Mouse (Mus musculus): ENCODE data around the gene Fgf13. TPM values are rescaled to one million over a fixed set of nuclear protein-coding genes. Genes with fewer than 3 reads are reported as not detected.

The Fgf13 gene
- polyA plus RNA-seq, 1 experiment: 2.2 TPM

DNA sequence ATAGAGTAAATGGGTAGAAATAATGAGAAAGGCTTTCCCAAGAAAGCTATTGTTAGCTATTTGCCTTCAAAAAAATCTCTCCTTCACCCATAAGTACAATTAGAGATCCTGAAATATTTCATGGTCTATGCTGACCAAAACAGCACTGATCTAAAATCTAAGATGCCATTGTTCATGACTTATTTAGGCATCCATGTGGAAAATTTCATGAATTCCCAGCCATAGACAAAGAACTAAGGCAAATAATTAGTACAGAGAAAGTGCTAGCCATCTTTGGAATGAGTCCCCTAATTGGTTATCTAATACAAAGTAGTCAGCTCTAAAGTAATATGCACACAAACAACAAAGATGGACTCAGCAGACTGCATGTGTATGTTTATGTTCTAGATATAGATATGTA, 366.7 kb downstream of the Fgf13 start:
- no peak overlapping the region for H3K4me3 ChIP-seq (ENCODE audit: insufficient read depth, low read length)
- H3K4me1 ChIP-seq (ENCODE audit: control insufficient read depth, insufficient read depth, low read length): no peaks in the 10 kb centered on the region
- no peak for TF ChIP-seq CTCF (IDR thresholded peaks at IDR 0.05; ENCODE audit: low read depth, low read length)
- TF ChIP-seq POLR2A (IDR thresholded peaks at IDR 0.05; ENCODE audit: borderline replicate concordance, low read depth, low read length): no peak
- H3K27ac ChIP-seq (ENCODE audit: insufficient read depth, low read depth, low read length): no peak overlapping the region

- no peak overlapping the region for H3K27ac ChIP-seq (ENCODE audit: insufficient read depth, low read depth, low read length)
- no peaks in the 10 kb centered on the region for H3K4me1 ChIP-seq (ENCODE audit: control insufficient read depth, insufficient read depth, low read length)
- no peak overlapping the region for H3K4me3 ChIP-seq (ENCODE audit: insufficient read depth, low read length)
- TF ChIP-seq CTCF (IDR thresholded peaks at IDR 0.05; ENCODE audit: low read depth, low read length): no peak
- no peak for TF ChIP-seq POLR2A (IDR thresholded peaks at IDR 0.05; ENCODE audit: borderline replicate concordance, low read depth, low read length)
These were observed 373.7 kb downstream of the Fgf13 start for GRCm38 (mm10) chrX:59194149-59194548.

DNA sequence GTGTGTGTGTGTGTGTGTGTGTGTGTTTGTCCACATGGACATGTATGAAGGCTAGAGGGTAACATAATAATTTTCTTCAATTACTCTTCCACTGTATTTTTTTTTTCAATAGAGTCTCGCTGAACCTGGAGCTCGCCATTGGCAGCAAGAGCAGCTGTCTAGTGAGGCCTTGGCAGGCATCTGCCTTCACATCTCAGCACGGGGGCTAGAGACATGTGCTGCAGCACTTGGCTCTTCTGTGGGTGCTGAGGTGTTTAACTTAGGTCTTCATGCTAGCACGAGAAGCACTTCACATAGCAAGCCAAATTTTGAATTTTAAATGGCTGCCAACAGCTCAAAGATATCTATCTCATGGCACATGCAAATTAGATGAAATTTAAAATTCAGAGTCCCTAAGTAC, 380.9 kb downstream of the Fgf13 start:
- Histone ChIP-seq H3K27ac (ENCODE audit: insufficient read depth, low read depth, low read length) (no peak overlapping the region), H3K4me1 (ENCODE audit: control insufficient read depth, insufficient read depth, low read length) (no peaks in the 10 kb centered on the region), H3K4me3 (ENCODE audit: insufficient read depth, low read length) (no peak overlapping the region)
- TF ChIP-seq CTCF (IDR thresholded peaks at IDR 0.05; ENCODE audit: low read depth, low read length): no peak
- no peak for TF ChIP-seq POLR2A (IDR thresholded peaks at IDR 0.05; ENCODE audit: borderline replicate concordance, low read depth, low read length)

DNA sequence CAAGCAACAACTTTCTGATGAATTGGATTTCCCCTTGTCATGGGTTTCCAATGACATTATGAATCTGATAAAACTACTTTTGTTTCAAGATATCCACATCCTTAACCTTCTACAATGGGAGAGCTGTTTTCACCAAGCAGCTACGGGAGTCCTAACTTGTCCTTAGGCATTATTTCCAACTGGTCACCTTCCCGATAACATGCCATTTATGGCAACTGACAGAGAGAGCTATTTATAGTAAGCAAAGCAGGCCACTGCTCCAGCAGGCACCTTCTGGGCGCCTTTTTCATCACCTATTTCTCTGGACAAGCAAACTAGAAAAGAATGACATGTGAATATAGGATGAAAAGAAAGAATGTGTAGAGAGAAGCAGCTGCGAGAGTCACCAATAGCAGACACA, 385.5 kb downstream of the Fgf13 start:
- Histone ChIP-seq H3K27ac (ENCODE audit: insufficient read depth, low read depth, low read length) (no peak overlapping the region), H3K4me3 (ENCODE audit: insufficient read depth, low read length) (no peak overlapping the region), H3K4me1 (ENCODE audit: control insufficient read depth, insufficient read depth, low read length) (peaks cover 6% of the 10 kb centered on the region)
- TF ChIP-seq POLR2A (IDR thresholded peaks at IDR 0.05; ENCODE audit: borderline replicate concordance, low read depth, low read length): no peak
- TF ChIP-seq CTCF (IDR thresholded peaks at IDR 0.05; ENCODE audit: low read depth, low read length): no peak

GRCm38 (mm10) chrX:59179627-59180026, 388.2 kb downstream of the Fgf13 start:
- Histone ChIP-seq H3K27ac (ENCODE audit: insufficient read depth, low read depth, low read length) (no peak overlapping the region), H3K4me1 (ENCODE audit: control insufficient read depth, insufficient read depth, low read length) (peaks cover 6% of the 10 kb centered on the region), H3K4me3 (ENCODE audit: insufficient read depth, low read length) (no peak overlapping the region)
- TF ChIP-seq CTCF (IDR thresholded peaks at IDR 0.05; ENCODE audit: low read depth, low read length): no peak
- TF ChIP-seq POLR2A (IDR thresholded peaks at IDR 0.05; ENCODE audit: borderline replicate concordance, low read depth, low read length): no peak

DNA sequence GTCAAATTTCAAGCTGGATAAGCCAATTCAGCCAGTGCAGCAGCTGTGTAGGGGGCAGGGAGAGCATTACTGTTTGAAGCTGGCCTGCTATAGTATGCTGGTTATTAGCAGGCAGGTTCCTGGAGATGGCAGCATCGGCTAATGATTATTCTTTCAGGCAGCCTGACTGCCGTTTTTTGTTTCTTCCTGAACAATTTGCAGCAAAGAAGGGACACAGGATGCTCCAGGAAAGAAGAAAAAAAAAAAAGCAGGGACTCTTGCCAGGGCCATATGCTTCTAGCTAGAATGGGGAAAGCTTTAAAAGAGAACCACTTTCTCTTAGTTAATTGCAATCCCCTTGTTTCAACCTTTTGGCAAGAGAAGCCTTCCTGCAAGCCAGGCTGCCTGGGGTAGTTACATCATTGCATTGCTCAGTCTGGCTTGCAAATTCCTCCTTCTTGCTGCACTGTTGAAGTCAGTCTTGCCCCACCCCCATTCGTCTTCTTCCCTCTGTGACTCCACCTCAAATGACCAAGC, 388.7 kb downstream of the Fgf13 start:
- peaks cover 6% of the 10 kb centered on the region for H3K4me1 ChIP-seq (ENCODE audit: control insufficient read depth, insufficient read depth, low read length)
- no peak overlapping the region for H3K4me3 ChIP-seq (ENCODE audit: insufficient read depth, low read length)
- TF ChIP-seq POLR2A (IDR thresholded peaks at IDR 0.05; ENCODE audit: borderline replicate concordance, low read depth, low read length) (no peak), CTCF (IDR thresholded peaks at IDR 0.05; ENCODE audit: low read depth, low read length) (no peak)
- peak overlapping the region; percentile 28; the same call in 1 of the 2 replicates for H3K27ac ChIP-seq (ENCODE audit: insufficient read depth, low read depth, low read length)

- H3K4me3 ChIP-seq (ENCODE audit: insufficient read depth, low read length): no peak overlapping the region
- peaks cover 6% of the 10 kb centered on the region for H3K4me1 ChIP-seq (ENCODE audit: control insufficient read depth, insufficient read depth, low read length)
- no peak for TF ChIP-seq CTCF (IDR thresholded peaks at IDR 0.05; ENCODE audit: low read depth, low read length)
- TF ChIP-seq POLR2A (IDR thresholded peaks at IDR 0.05; ENCODE audit: borderline replicate concordance, low read depth, low read length): no peak
- no peak overlapping the region for H3K27ac ChIP-seq (ENCODE audit: insufficient read depth, low read depth, low read length)
These were observed 390.2 kb downstream of the Fgf13 start for GRCm38 (mm10) chrX:59177653-59178052.

GRCm38 (mm10) chrX:59172200-59172599, 395.7 kb downstream of the Fgf13 start:
- TF ChIP-seq CTCF (IDR thresholded peaks at IDR 0.05; ENCODE audit: low read depth, low read length) (no peak), POLR2A (IDR thresholded peaks at IDR 0.05; ENCODE audit: borderline replicate concordance, low read depth, low read length) (no peak)
- Histone ChIP-seq H3K27ac (ENCODE audit: insufficient read depth, low read depth, low read length) (no peak overlapping the region), H3K4me1 (ENCODE audit: control insufficient read depth, insufficient read depth, low read length) (no peaks in the 10 kb centered on the region), H3K4me3 (ENCODE audit: insufficient read depth, low read length) (no peak overlapping the region)

DNA sequence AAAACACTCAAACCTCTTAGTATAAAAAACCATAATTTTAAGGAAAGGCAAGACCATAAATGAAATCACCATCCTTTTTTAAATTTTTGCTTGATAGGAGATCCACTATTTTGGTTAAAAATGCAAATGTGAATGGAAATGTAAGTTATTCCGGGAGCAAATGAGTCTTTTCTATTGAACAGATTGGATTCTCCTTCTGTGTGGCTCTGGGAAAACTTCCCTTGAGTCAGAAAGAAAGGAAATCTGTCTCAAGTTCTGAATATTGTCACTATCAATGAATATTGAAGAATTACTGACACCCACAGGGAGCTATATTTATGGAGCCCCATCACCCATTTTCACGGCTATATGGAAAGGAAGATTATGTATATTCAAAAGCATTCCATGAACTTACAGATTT, 401.1 kb downstream of the Fgf13 start:
- H3K27ac ChIP-seq (ENCODE audit: insufficient read depth, low read depth, low read length): no peak overlapping the region
- no peak overlapping the region for H3K4me3 ChIP-seq (ENCODE audit: insufficient read depth, low read length)
- no peaks in the 10 kb centered on the region for H3K4me1 ChIP-seq (ENCODE audit: control insufficient read depth, insufficient read depth, low read length)
- TF ChIP-seq CTCF (IDR thresholded peaks at IDR 0.05; ENCODE audit: low read depth, low read length): no peak
- no peak for TF ChIP-seq POLR2A (IDR thresholded peaks at IDR 0.05; ENCODE audit: borderline replicate concordance, low read depth, low read length)

GRCm38 (mm10) chrX:59141947-59142346, 425.9 kb downstream of the Fgf13 start:
- Histone ChIP-seq H3K27ac (ENCODE audit: insufficient read depth, low read depth, low read length) (no peak overlapping the region), H3K4me1 (ENCODE audit: control insufficient read depth, insufficient read depth, low read length) (no peaks in the 10 kb centered on the region), H3K4me3 (ENCODE audit: insufficient read depth, low read length) (no peak overlapping the region)
- TF ChIP-seq POLR2A (IDR thresholded peaks at IDR 0.05; ENCODE audit: borderline replicate concordance, low read depth, low read length) (no peak), CTCF (IDR thresholded peaks at IDR 0.05; ENCODE audit: low read depth, low read length) (no peak)

DNA sequence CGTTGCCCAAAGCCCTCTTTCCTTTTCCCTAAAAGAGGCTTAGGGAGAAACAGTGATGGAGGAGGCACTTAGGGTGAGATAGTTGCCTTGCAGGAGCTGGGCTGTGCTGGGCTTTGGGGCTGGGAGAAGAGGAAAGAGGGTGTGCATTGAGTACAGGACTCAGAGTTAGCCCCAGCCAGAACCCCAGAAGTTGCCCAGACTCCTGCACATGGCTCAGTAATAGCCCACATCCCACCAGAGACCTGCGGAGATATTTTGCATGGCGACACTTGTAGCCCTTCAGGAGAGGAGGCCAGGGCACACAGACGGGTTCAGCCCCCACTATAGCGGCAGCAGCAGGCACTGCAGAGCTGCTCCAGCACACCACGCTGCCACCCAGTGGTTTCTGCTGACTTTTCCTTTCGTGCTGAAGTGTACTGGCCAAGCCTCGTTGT, 432.9 kb downstream of the Fgf13 start:
- TF ChIP-seq POLR2A (IDR thresholded peaks at IDR 0.05; ENCODE audit: borderline replicate concordance, low read depth, low read length) (no peak), CTCF (IDR thresholded peaks at IDR 0.05; ENCODE audit: low read depth, low read length) (no peak)
- H3K4me3 ChIP-seq (ENCODE audit: insufficient read depth, low read length): peak overlapping the region; percentile 57
- no peak overlapping the region for H3K27ac ChIP-seq (ENCODE audit: insufficient read depth, low read depth, low read length)
- no peaks in the 10 kb centered on the region for H3K4me1 ChIP-seq (ENCODE audit: control insufficient read depth, insufficient read depth, low read length)

Measured in bone marrow macrophage, adult 2 months (primary cell).